10 mouse cellular contexts compared by ENCODE assay signal in the genomic region with DNA sequence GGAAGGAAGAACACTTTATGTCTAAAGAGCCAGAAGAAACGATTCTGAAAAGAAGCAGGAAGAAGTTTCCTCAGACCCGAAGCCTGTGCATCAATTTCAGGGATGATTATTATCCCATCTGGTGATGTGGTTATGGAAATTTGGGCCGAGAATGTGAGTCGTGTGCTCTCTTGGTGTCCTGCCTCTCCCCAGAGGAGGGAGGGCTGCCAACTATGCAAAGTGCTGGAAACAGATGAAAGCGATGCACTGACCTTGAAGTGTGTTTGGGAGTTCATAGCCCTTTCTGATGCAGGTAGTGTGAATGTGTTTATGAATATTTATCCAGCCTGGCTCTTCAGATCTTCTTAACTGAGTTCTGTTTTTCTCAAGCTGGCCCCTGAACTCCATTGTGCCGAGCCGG. TPM values are rescaled to one million over a fixed set of nuclear protein-coding genes. Genes with fewer than 3 reads are reported as not detected.
DNase-seq lines count a peak whose midpoint lies in the region; ATAC-seq and TF ChIP-seq lines count a peak whose summit lies in the region.
"Had no signal": no experiment of that assay in that cellular context is flagged by ENCODE, and none has a peak within 500 bp of the region (broad histone marks: within the 10 kb centered on the region; RNA-seq: fewer than 3 reads in every experiment).

No protein-coding gene starts in this region.

- no peaks in the 10 kb centered on the region; the same call in 1 of the 2 replicates for H3K4me1 ChIP-seq in heart, adult 2 months (ENCODE audit: control insufficient read depth, insufficient read depth, low read length)
- no peaks in the 10 kb centered on the region for H3K4me1 ChIP-seq in heart, embryonic 11.5 days (ENCODE audit: control insufficient read depth, insufficient read depth, low read length)
- no peaks in the 10 kb centered on the region for H3K4me1 ChIP-seq in thymus, adult 2 months (replicated peaks; ENCODE audit: control insufficient read depth, insufficient read depth, low read length)
- H3K4me1 ChIP-seq: liver, embryonic 15.5 days had no signal

- peak; percentile 41 to 55 for DNase-seq in heart, adult 2 months
- peak; percentile 76 for DNase-seq in Muller cell, postnatal 12 days (ENCODE audit: inconsistent ontology term)
- peak; percentile 15 for DNase-seq in brain, adult 2 months (ENCODE audit: low read depth, low spot score)
- peak; percentile 38 for DNase-seq in heart, postnatal 14 days
- no peak for DNase-seq in embryo, embryonic 10.5 days (ENCODE audit: low spot score)
- no peak for DNase-seq in thymus, adult 2 months

- WGBS in heart, adult 2 months, result 31% methylated on average over 7 of the region's 7 CpGs
- 82% methylated on average over 7 of the region's 7 CpGs for WGBS in heart, embryonic 11.5 days (ENCODE audit: insufficient replicate concordance)
- 91% methylated on average over 7 of the region's 7 CpGs for WGBS in thymus, adult 2 months

- no peaks in the 10 kb centered on the region for H3K9me3 ChIP-seq in heart, embryonic 11.5 days (replicated peaks; ENCODE audit: control insufficient read depth, low read length)
- H3K9me3 ChIP-seq: liver, embryonic 15.5 days had no signal

- H3K4me3 ChIP-seq in heart, adult 2 months, result no peak overlapping the region
- no peak overlapping the region for H3K4me3 ChIP-seq in heart, embryonic 11.5 days (ENCODE audit: low read depth, low read length)
- H3K4me3 ChIP-seq in thymus, adult 2 months (ENCODE audit: control insufficient read depth, insufficient read depth, low read length), result no peak overlapping the region
- H3K4me3 ChIP-seq: liver, embryonic 15.5 days had no signal

- H3K4me2 ChIP-seq in heart, embryonic 11.5 days, result no peak overlapping the region
- H3K4me2 ChIP-seq: liver, embryonic 15.5 days had no signal

- H3K79me2 ChIP-seq in heart, adult 2 months (replicated peaks; ENCODE audit: control insufficient read depth, insufficient read depth, low read length), result no peaks in the 10 kb centered on the region

- no peak for TF ChIP-seq CTCF in heart, adult 2 months (IDR thresholded peaks at IDR 0.05)
- TF ChIP-seq CTCF in thymus, adult 2 months (IDR thresholded peaks at IDR 0.05; ENCODE audit: borderline replicate concordance, control insufficient read depth, extremely low read depth, insufficient read depth, low read length, poor library complexity), result no peak

- peak overlapping the region; percentile 1; the same call in 1 of the 2 replicates for H3K27ac ChIP-seq in heart, adult 2 months
- H3K27ac ChIP-seq in heart, embryonic 11.5 days (ENCODE audit: low read depth, low read length), result no peak overlapping the region
- H3K27ac ChIP-seq in thymus, adult 2 months (ENCODE audit: control insufficient read depth, insufficient read depth, low read length), result no peak overlapping the region
- H3K27ac ChIP-seq: kidney, postnatal 0 days; liver, embryonic 15.5 days had no signal

- TF ChIP-seq EP300 in heart, adult 2 months (IDR thresholded peaks at IDR 0.05; ENCODE audit: insufficient read depth, low read depth, low read length), result peak; percentile 71; the same call in 1 of the 2 replicates

- H3K27me3 ChIP-seq in heart, adult 2 months (ENCODE audit: control insufficient read depth, insufficient read depth, low read length), result no peaks in the 10 kb centered on the region
- H3K27me3 ChIP-seq in heart, embryonic 11.5 days (ENCODE audit: control insufficient read depth, insufficient read depth, low read length), result no peaks in the 10 kb centered on the region
- H3K27me3 ChIP-seq in thymus, adult 2 months (ENCODE audit: control insufficient read depth, insufficient read depth, low read length), result no peaks in the 10 kb centered on the region
- H3K27me3 ChIP-seq: liver, embryonic 15.5 days had no signal

- H3K9ac ChIP-seq in heart, adult 2 months (ENCODE audit: low read depth, low read length), result no peak overlapping the region
- no peak overlapping the region for H3K9ac ChIP-seq in heart, embryonic 11.5 days (ENCODE audit: low read depth, low read length)
- H3K9ac ChIP-seq: liver, embryonic 15.5 days had no signal

- TF ChIP-seq POLR2A in heart, adult 2 months (IDR thresholded peaks at IDR 0.05; ENCODE audit: insufficient read depth, low read depth, low read length), result no peak
- TF ChIP-seq POLR2A in thymus, adult 2 months (IDR thresholded peaks at IDR 0.05; ENCODE audit: control insufficient read depth, extremely low read depth, insufficient read depth, low read length, poor library complexity), result no peak

- intact Hi-C loops in heart, adult 2 months (cut with DNase I), result loop anchor here (2.0 kb wide), 1 partner anchor 38 kb away; no protein-coding TSS in a partner anchor
- intact Hi-C loops in heart, postnatal 14 days (cut with DNase I), result no loop called here

- H3K36me3 ChIP-seq in heart, adult 2 months (ENCODE audit: control insufficient read depth, insufficient read depth, low read length), result no peaks in the 10 kb centered on the region
- no peaks in the 10 kb centered on the region for H3K36me3 ChIP-seq in heart, embryonic 11.5 days (ENCODE audit: control insufficient read depth, insufficient read depth, low read length)
- H3K36me3 ChIP-seq in thymus, adult 2 months (ENCODE audit: control insufficient read depth, insufficient read depth, low read length), result no peaks in the 10 kb centered on the region
- H3K36me3 ChIP-seq: liver, embryonic 15.5 days had no signal

- ATAC-seq in heart, embryonic 11.5 days (replicated peaks; ENCODE audit: insufficient number of reproducible peaks, low FRiP score, low TSS enrichment), result no peak

RNA-seq across cellular contexts. Expression of gene Emcn, which starts 59.8 kb away (rescaled TPM):
- 10 to 100 TPM; 47.6 to 59.4 TPM for total RNA-seq in heart, adult 2 months (2021)
- 44.1 and 87.6 TPM in 2 replicates for polyA plus RNA-seq in heart, adult 2 months (2012; rRNA removed)
- 72.9 and 84.0 TPM in 2 replicates for polyA plus RNA-seq in heart, embryonic 11.5 days (2014; fragmentation: Nextera tagmentation; extraction: Ambion mirVana)
- total RNA-seq in heart, postnatal 14 days (2021), result 10 to 100 TPM; 56.2 to 56.3 TPM
- polyA plus RNA-seq in thymus, adult 2 months (2012; rRNA removed), result 2.4 and 4.2 TPM in 2 replicates
- total RNA-seq: megakaryocyte, adult 5-6 weeks had no signal

Comparison
In these comparisons a context has a peak if more than half of its experiments do, and no peak if none do; other contexts are left out.
1. DNase-seq: peak in heart, adult 2 months (2 of 2), Muller cell, postnatal 12 days (single experiment), brain, adult 2 months (single experiment) and heart, postnatal 14 days (2 of 2); none in embryo, embryonic 10.5 days (single experiment) and thymus, adult 2 months (single experiment).